In genomic region chr14:26216233-26217000, GRCm38 (mm10) we compare ENCODE assay signal across 10 mouse cellular contexts. TPM values are rescaled to one million over a fixed set of nuclear protein-coding genes. Genes with fewer than 3 reads are reported as not detected.
DNase-seq lines count a peak whose midpoint lies in the region; ATAC-seq and TF ChIP-seq lines count a peak whose summit lies in the region.
"Not testable (repeated sequence)": the region's sequence is repeated elsewhere in the genome, so short reads cannot be mapped to it uniquely, and the experiment has no call there.
"Had no signal": no experiment of that assay in that cellular context is flagged by ENCODE, and none has a peak within 500 bp of the region (broad histone marks: within the 10 kb centered on the region; RNA-seq: fewer than 3 reads in every experiment).

No protein-coding gene starts in this region.

- not testable (repeated sequence) for DNase-seq in liver, embryonic 14.5 days (ENCODE audit: low read depth in 3 of 3, low spot score in 3 of 3)

- H3K9me3 ChIP-seq in intestine, embryonic 15.5 days; intestine, postnatal 0 days (ENCODE audit: control insufficient read depth); liver, embryonic 12.5 days (replicated peaks); liver, embryonic 14.5 days (ENCODE audit: control insufficient read depth, low read length); liver, embryonic 16.5 days (replicated peaks; ENCODE audit: control insufficient read depth, low read length); stomach, embryonic 14.5 days (ENCODE audit: control insufficient read depth, low read depth, low read length); stomach, embryonic 16.5 days (replicated peaks; ENCODE audit: control insufficient read depth, low read length): not testable (repeated sequence)

- not testable (repeated sequence) for H3K4me1 ChIP-seq in intestine, embryonic 15.5 days (replicated peaks); intestine, postnatal 0 days (replicated peaks; ENCODE audit: control insufficient read depth, insufficient read depth, low read length); liver, embryonic 12.5 days; liver, embryonic 14.5 days (replicated peaks; ENCODE audit: control insufficient read depth in 2 of 2, insufficient read depth in 2 of 2, low read length in 1 of 2); liver, embryonic 16.5 days (ENCODE audit: control insufficient read depth, low read depth, low read length); stomach, embryonic 14.5 days (ENCODE audit: control insufficient read depth, insufficient read depth, low read length); stomach, embryonic 16.5 days (ENCODE audit: control insufficient read depth, insufficient read depth, low read length)

- no CpG with 5 or more reads among the region's 5 CpGs for WGBS in intestine, embryonic 15.5 days
- no CpG with 5 or more reads among the region's 5 CpGs for WGBS in intestine, postnatal 0 days
- no CpG with 5 or more reads among the region's 5 CpGs for WGBS in liver, embryonic 12.5 days (ENCODE audit: insufficient replicate concordance)
- no CpG with 5 or more reads among the region's 5 CpGs for WGBS in liver, embryonic 14.5 days (ENCODE audit: insufficient replicate concordance)
- no CpG with 5 or more reads among the region's 5 CpGs for WGBS in liver, embryonic 16.5 days (ENCODE audit: insufficient replicate concordance)
- WGBS in stomach, embryonic 14.5 days: no CpG with 5 or more reads among the region's 5 CpGs
- WGBS in stomach, embryonic 16.5 days: no CpG with 5 or more reads among the region's 5 CpGs

- peak; percentile 98 for ATAC-seq in intestine, embryonic 15.5 days
- peak; percentile 88 for ATAC-seq in intestine, postnatal 0 days
- peak; percentile 44; the same call in 1 of the 2 replicates for ATAC-seq in liver, embryonic 12.5 days
- ATAC-seq in liver, embryonic 14.5 days (ENCODE audit: insufficient read depth): peak; percentile 78
- ATAC-seq in liver, embryonic 16.5 days (ENCODE audit: low read depth): peak; percentile 94
- ATAC-seq in stomach, embryonic 14.5 days (ENCODE audit: insufficient number of reproducible peaks, insufficient read depth, low FRiP score, low read depth): peak; percentile 61; the same call in 1 of the 2 replicates
- 0 out of 2 replicates have a peak, but pooled peaks have one; percentile 64 for ATAC-seq in stomach, embryonic 16.5 days (ENCODE audit: insufficient read depth, low FRiP score)

- H3K27me3 ChIP-seq in intestine, embryonic 15.5 days (replicated peaks); intestine, postnatal 0 days (replicated peaks; ENCODE audit: control insufficient read depth, insufficient read depth, low read length); liver, embryonic 12.5 days (replicated peaks); liver, embryonic 14.5 days (ENCODE audit: control insufficient read depth, insufficient read depth, low read length); liver, embryonic 16.5 days (ENCODE audit: control insufficient read depth, insufficient read depth, low read depth, low read length); stomach, embryonic 14.5 days (ENCODE audit: control insufficient read depth, insufficient read depth, low read length); stomach, embryonic 16.5 days (ENCODE audit: control insufficient read depth, insufficient read depth, low read length): not testable (repeated sequence)

- TF ChIP-seq EP300 in liver, embryonic 14.5 days (IDR thresholded peaks at IDR 0.05; ENCODE audit: low read depth): not testable (repeated sequence)

- not testable (repeated sequence) for H3K4me2 ChIP-seq in intestine, embryonic 15.5 days (replicated peaks); intestine, postnatal 0 days (replicated peaks; ENCODE audit: low read depth); liver, embryonic 12.5 days; liver, embryonic 14.5 days (ENCODE audit: low read depth); liver, embryonic 16.5 days (ENCODE audit: low read depth, low read length); stomach, embryonic 14.5 days (replicated peaks; ENCODE audit: low read depth, low read length); stomach, embryonic 16.5 days (ENCODE audit: low read depth, low read length)

- H3K9ac ChIP-seq in intestine, embryonic 15.5 days; intestine, postnatal 0 days (ENCODE audit: low read depth, low read length); liver, embryonic 12.5 days; liver, embryonic 14.5 days (replicated peaks); liver, embryonic 16.5 days (ENCODE audit: low read depth, low read length); stomach, embryonic 14.5 days (replicated peaks; ENCODE audit: low read depth, low read length); stomach, embryonic 16.5 days (ENCODE audit: low read length): not testable (repeated sequence)

- not testable (repeated sequence) for H3K36me3 ChIP-seq in intestine, embryonic 15.5 days; intestine, postnatal 0 days (ENCODE audit: control insufficient read depth, insufficient read depth); liver, embryonic 12.5 days; liver, embryonic 14.5 days (replicated peaks; ENCODE audit: control insufficient read depth, insufficient read depth, low read depth); liver, embryonic 16.5 days (ENCODE audit: control insufficient read depth, insufficient read depth); stomach, embryonic 14.5 days (ENCODE audit: control insufficient read depth, insufficient read depth, low read length); stomach, embryonic 16.5 days (ENCODE audit: control insufficient read depth, insufficient read depth, low read length)

- H3K27ac ChIP-seq in intestine, embryonic 15.5 days; intestine, postnatal 0 days (ENCODE audit: low read depth, low read length); liver, embryonic 12.5 days; liver, embryonic 14.5 days; liver, embryonic 16.5 days (ENCODE audit: low read length); stomach, embryonic 14.5 days (ENCODE audit: low read length); stomach, embryonic 16.5 days (ENCODE audit: low read length): not testable (repeated sequence)

- not testable (repeated sequence) for TF ChIP-seq CTCF in intestine, postnatal 0 days (IDR thresholded peaks at IDR 0.05; ENCODE audit: low read depth); liver, embryonic 14.5 days (IDR thresholded peaks at IDR 0.05; ENCODE audit: low read depth)

- not testable (repeated sequence) for H3K4me3 ChIP-seq in intestine, embryonic 15.5 days (replicated peaks); intestine, postnatal 0 days (ENCODE audit: low read depth, low read length); liver, embryonic 12.5 days; liver, embryonic 14.5 days (ENCODE audit: insufficient read depth in 1 of 2, low read depth in 2 of 2, low read length in 2 of 2); liver, embryonic 16.5 days (ENCODE audit: low read depth, low read length); stomach, embryonic 14.5 days (ENCODE audit: low read depth, low read length); stomach, embryonic 16.5 days (replicated peaks; ENCODE audit: low read length)

RNA-seq across cellular contexts. Expression of gene Tmem254b, which starts 9.6 kb away (rescaled TPM):
- polyA plus RNA-seq in intestine, embryonic 15.5 days (2015; fragmentation: Nextera tagmentation; extraction: Ambion mirVana): 57.8 and 65.5 TPM in 2 replicates
- polyA plus RNA-seq in intestine, postnatal 0 days (2015; fragmentation: Nextera tagmentation; extraction: Ambion mirVana): 55.1 and 56.8 TPM in 2 replicates
- polyA plus RNA-seq in liver, embryonic 12.5 days (2016; fragmentation: Nextera tagmentation; extraction: Ambion mirVana): 20.8 and 22.5 TPM in 2 replicates
- polyA plus RNA-seq in liver, embryonic 14.5 days (2012; rRNA removed): 5.9 and 6.7 TPM in 2 replicates
- 17.3 and 17.5 TPM in 2 replicates for polyA plus RNA-seq in liver, embryonic 14.5 days (2014; fragmentation: Nextera tagmentation; extraction: Ambion mirVana)
- polyA plus RNA-seq in liver, embryonic 16.5 days (2015; fragmentation: Nextera tagmentation; extraction: Ambion mirVana): 22.5 and 24.5 TPM in 2 replicates
- 35.6 and 55.3 TPM in 2 replicates for polyA plus RNA-seq in stomach, embryonic 14.5 days (2014; fragmentation: Nextera tagmentation; extraction: Ambion mirVana)
- polyA plus RNA-seq in stomach, embryonic 16.5 days (2015; fragmentation: Nextera tagmentation; extraction: Ambion mirVana): 51.4 and 77.4 TPM in 2 replicates

RNA-seq across cellular contexts. Expression of gene Plac9b, which starts 34.1 kb away (rescaled TPM):
- 21.9 and 31.3 TPM in 2 replicates for polyA plus RNA-seq in intestine, embryonic 15.5 days (2015; fragmentation: Nextera tagmentation; extraction: Ambion mirVana)
- 27.3 and 35.4 TPM in 2 replicates for polyA plus RNA-seq in intestine, postnatal 0 days (2015; fragmentation: Nextera tagmentation; extraction: Ambion mirVana)
- 2.1 and 3.0 TPM in 2 replicates for polyA plus RNA-seq in liver, embryonic 12.5 days (2016; fragmentation: Nextera tagmentation; extraction: Ambion mirVana)
- 0.41 and 0.49 TPM in 2 replicates for polyA plus RNA-seq in liver, embryonic 14.5 days (2012; rRNA removed)
- polyA plus RNA-seq in liver, embryonic 14.5 days (2014; fragmentation: Nextera tagmentation; extraction: Ambion mirVana): 1.9 and 3.2 TPM in 2 replicates
- polyA plus RNA-seq in liver, embryonic 16.5 days (2015; fragmentation: Nextera tagmentation; extraction: Ambion mirVana): 4.2 and 4.3 TPM in 2 replicates
- polyA plus RNA-seq in stomach, embryonic 14.5 days (2014; fragmentation: Nextera tagmentation; extraction: Ambion mirVana): 34.9 and 43.0 TPM in 2 replicates
- 53.2 and 61.1 TPM in 2 replicates for polyA plus RNA-seq in stomach, embryonic 16.5 days (2015; fragmentation: Nextera tagmentation; extraction: Ambion mirVana)
- polyA plus RNA-seq: erythroblast, embryonic 14.5 days; forebrain, embryonic 10.5 days had no signal

RNA-seq across cellular contexts. Expression of gene Duxbl3, which starts 41.3 kb away (rescaled TPM):
- 0.47 and 0.74 TPM in 2 replicates for polyA plus RNA-seq in intestine, embryonic 15.5 days (2015; fragmentation: Nextera tagmentation; extraction: Ambion mirVana)
- 0.24 and 0.87 TPM in 2 replicates for polyA plus RNA-seq in intestine, postnatal 0 days (2015; fragmentation: Nextera tagmentation; extraction: Ambion mirVana)
- 0.19 and 0.32 TPM in 2 replicates for polyA plus RNA-seq in liver, embryonic 12.5 days (2016; fragmentation: Nextera tagmentation; extraction: Ambion mirVana)
- polyA plus RNA-seq in liver, embryonic 14.5 days (2012; rRNA removed): 0.13 TPM in 1 of 2 replicates, not detected in the other
- not detected in 2 replicates for polyA plus RNA-seq in liver, embryonic 14.5 days (2014; fragmentation: Nextera tagmentation; extraction: Ambion mirVana)
- polyA plus RNA-seq in liver, embryonic 16.5 days (2015; fragmentation: Nextera tagmentation; extraction: Ambion mirVana): not detected in 2 replicates
- polyA plus RNA-seq in stomach, embryonic 14.5 days (2014; fragmentation: Nextera tagmentation; extraction: Ambion mirVana): 0.41 and 0.78 TPM in 2 replicates
- polyA plus RNA-seq in stomach, embryonic 16.5 days (2015; fragmentation: Nextera tagmentation; extraction: Ambion mirVana): 0.62 and 1.0 TPM in 2 replicates
- polyA plus RNA-seq: adrenal gland, adult 2 months; erythroblast, embryonic 14.5 days had no signal

Comparison
In these comparisons a context has a peak if more than half of its experiments do, and no peak if none do; other contexts are left out.
1. ATAC-seq: peak in every context shown above with its lines; median percentile 98 in intestine, embryonic 15.5 days; 94 in liver, embryonic 16.5 days; 88 in intestine, postnatal 0 days; 78 in liver, embryonic 14.5 days; 64 in stomach, embryonic 16.5 days; 61 in stomach, embryonic 14.5 days; 44 in liver, embryonic 12.5 days.